Mouse (Mus musculus) lung, adult 18-20 months (tissue): Measurements from ENCODE around the gene Cap2.

Experiments used
- DNase-seq, 2 experiments: peaks; one replicate each; pipeline ENCODE4 v3.0.0; 2022; ENCODE audit warnings: mixed read lengths in 2 of 2

The Cap2 gene

DNA sequence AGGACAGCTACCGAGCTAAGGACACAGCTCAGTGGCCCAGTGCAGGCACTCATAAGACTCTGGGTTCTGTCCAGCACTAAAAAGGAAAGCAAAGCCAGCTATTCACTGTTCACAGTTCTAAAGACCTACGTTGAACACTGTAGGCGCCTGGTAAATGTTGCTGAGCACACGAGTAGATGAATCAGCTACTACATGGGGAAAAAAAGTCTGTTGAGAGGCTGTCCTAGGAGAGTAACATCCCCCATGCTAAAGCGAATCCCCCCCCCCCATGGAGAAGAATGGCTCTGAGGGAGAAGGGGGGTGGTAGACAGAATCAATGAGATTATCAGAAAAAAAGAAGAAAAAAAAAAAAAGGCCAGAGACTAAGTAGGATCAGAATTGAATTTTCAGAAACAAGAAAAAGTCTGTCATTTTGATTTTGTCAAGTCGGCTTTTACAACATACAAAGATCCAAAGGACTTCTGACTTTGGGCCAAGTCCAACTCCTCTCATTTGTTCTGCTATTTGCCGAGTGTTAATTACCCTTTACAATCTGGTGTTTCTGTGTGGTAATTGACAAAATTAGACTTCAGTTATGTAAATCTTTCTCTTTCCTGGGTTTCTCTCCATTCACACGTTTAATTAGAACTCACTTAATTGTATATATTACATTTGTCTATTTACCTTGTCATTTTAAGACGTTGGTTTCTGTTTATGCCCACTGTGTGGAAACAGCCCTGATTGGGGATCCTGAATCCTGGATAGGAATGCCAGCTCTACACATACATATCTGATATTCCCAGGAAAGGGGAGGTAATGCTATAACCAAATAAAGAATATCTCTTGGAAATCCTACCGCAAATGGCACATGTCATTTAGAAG, 139.2 kb downstream of the Cap2 start:
- no peak for DNase-seq

DNA sequence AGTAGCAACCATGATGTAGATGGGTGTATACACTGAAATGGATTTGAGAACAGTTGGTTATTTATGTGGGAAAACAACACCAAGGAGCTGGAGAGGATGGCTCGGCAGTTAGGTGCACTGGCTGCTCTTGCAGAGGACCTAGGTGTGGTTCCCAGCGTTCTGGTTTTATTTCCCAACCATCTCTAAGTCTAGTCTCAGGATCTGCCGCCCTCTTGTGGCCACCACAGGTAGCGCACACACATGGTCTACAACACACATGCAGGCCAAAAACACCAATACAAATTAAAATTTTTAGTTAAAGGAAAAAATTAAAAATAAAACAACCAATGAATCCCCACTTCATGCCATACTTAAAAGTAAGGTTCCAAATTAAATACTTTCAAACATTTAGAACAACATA, 140.7 kb downstream of the Cap2 start:
- no peak for DNase-seq

DNA sequence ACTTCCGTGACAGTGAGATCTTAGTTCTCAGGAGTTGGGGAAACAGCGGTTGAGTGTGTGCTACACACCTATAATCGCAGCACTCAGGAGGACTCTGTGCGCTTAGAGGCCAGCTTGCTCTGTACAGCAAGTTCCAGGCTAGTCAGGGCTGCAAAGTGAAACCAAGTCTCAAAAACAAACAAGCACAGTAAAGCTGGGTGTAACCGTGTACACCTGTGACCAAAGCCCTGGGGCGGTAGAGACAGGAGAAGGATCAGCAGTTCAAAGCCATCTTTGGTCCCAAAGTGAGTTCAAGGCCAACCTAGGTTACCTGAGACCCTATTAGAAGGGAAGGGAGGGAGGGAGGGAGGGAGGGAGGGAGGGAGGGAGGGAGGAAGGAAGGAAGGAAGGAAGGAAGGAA, 142.5 kb downstream of the Cap2 start:
- no peak for DNase-seq

DNA sequence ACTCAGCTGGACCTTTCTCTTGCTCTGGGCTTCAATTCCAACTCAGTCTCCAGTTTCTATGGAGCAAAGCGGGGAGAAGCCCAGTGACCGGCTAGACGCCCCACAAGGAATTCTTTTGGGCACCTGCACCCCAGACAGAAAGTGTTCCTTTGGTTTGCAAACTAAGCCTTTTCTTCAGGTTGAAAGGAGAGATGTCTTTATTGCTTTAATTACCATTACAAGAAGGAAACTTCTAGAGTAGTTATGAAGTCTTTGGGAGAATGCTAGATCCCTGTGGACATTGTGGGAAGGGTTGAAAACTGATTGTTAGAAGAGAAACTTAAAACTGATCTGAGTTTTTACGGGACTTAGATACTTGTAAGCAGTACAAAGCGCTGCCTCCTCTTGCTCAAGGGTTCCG, 143.8 kb downstream of the Cap2 start:
- DNase-seq = no peak

DNA sequence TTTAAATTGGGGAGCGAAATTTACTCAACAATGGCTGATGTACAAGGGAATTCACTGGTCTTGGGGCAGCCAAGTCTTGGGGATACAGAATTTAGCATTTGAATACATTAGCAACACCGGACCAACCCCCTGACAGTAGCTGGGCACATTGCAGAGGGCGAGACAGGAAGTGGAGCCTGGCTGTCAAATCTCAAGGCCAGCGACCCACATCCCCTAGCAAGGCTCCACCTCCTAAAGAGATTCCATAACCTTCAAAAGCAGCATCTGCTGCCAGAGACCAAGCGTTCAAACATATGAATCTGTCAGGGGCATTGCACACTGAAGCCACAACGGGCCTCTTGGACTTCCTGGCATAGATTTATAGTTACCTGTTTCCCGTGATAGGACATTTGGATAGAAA, 150.2 kb downstream of the Cap2 start:
- no peak for DNase-seq

DNA sequence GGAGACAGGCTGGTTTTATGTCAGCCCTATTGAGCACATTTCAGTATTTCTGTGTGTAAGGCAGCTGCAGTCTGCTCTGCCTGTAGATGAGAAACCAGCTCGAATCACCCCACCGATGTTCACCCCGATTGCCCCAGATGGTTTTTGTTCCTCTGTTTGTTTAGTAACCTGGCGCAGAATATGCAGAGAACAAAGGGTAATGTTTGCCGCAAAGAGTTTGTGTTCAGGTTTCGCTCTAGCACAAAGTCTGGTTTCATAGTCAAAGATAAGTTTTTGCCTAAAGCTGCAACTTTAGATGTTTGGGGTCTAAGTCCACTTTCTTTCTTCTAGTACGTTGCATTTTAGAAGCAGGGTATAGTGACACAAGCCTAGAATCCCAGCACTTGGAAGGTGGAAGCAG, 151.0 kb downstream of the Cap2 start:
- no peak for DNase-seq

DNA sequence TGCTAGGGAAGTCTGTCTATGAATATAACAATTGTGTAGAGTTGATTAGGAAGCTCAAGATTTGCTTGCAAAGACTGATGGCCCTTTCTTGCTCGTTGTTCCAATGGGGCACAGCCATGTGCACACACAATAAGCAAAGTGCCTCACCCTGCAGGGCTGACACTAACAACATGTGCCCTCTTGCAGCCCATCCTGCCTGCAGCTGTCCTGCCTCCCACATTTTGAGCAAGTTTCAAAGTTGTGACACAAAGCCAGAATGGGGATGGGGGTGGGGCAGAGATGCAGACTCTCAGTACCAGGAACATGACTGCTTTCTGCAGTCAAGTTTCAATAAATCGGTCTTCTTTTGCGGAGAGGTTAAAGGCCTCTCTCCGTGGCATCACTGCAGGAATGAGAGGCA, 152.0 kb downstream of the Cap2 start:
- DNase-seq = no peak

DNA sequence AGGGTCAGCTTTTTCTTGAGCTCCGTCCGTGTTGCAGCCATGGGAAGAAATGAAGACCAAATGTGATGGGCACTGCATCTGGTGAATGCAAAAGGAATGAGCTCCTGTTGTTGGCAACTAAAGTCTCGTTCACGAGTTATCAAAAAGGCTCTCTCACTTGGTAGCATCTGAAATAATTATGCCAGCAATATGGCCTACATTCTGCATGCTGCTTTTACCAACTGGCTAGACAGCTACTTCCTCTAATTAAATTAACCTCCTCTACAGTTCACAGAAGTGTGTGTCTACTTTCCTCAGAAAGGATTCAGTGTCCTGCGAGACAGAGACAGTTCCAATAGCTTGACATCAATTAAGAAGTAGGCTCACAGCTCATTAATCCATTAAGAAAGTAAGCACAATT, 152.9 kb downstream of the Cap2 start:
- DNase-seq = no peak

DNA sequence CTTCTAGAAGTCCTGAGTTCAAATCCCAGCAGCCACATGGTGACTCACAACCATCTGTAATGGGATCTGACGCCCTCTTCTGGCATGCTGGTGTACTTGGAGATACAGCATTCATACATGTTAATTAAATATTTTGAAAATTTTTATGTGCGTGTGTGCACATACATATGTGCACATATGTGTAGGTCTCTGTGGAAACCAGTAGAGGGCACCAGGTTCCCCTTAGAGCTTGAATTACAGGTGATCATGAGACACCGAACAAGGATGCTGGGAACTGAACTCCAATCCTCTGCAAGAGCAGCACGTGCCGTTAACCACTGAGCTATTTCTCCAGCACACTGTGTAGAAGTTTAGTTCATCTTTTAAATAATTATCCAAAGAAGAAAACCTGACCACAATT, 157.6 kb downstream of the Cap2 start:
- DNase-seq = no peak

DNA sequence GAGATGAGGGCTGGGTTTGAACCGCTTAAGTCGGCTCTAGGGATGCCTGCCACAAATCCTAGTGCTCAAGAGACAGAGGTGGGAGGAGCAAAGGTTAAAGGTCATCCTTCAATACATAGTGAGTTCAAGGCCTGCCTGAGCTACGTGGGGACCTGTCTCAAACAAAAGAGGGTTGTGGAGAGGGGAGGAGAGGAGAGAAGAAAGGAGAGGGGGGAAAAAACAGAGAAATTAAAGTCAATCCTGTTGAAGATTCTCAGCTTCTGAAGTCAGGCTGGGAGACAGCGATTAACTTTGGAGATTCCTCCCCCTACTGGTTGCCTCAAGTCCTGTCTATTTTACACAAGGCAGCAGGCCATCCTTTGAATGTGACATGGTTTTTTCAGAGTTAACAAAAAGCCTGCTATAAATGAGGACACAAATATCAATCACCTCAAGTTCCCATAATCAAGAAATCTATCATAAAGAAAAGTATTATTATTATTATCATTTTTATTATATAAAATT, 161.9 kb downstream of the Cap2 start:
- no peak for DNase-seq

DNA sequence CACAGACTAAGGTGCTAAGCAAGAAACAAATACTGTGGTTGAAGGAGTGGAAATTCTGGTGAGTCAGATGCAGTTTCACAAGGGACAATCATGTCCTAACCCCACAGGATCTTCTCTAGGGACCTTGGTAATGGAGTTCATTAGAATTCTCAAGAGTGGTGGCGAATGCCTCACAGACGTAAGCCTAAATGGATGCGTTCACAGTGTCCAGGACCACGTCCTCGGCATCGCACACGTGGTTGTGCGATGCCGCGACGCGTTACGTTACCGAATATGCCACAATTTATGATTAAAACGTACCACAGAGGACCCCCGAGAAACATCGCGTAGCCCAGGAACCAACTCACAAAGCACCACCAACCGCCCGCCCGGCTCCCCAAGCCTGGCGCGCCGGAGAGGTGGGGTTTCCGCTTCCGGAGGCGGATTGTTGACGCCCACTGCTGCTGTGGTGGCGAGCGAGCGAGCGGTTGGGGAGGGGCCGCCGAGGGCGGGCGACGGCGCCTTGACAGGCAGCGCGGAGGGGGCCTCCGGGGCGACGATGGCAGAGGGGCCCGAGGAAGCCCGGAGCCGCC, 167.5 kb downstream of the Cap2 start, which contains the start of gene Fam8a1:
TSS of gene Fam8a1 (plus strand) at position 475 of the 572 bp plus-strand sequence.
- peak; percentile 88 to 89 for DNase-seq

DNA sequence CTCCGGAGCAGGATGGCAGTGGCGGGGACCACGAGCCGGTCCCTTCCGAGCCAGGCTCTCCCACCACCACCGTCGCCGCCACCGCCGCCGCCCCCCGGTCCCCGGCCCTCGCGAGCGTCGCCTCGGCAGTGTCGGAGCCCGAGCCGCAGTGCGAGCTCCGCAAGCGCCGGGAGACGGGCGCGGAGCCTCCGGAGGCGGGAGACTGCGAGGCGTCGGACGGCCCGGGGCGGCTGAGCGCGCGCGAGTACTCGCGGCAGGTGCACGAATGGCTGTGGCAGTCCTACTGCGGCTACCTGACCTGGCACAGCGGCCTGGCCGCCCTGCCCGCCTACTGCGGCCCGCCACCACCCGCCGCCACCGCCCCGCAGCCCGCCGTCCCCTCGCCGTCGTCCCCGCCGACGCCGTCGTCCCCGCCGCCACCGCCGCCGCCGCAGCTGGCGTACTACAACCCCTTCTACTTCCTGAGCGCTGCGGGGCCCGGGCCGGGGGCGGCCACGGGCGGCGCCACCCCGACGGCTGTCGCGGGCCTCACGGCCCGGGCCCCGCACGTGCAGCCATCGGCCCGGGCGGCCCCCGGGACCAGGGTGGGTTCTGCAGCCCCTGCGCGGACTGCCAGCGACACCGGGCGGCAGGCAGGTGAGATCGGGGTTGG, 168.1 kb downstream of the Cap2 start:
- DNase-seq = peak; percentile 12 to 16

DNA sequence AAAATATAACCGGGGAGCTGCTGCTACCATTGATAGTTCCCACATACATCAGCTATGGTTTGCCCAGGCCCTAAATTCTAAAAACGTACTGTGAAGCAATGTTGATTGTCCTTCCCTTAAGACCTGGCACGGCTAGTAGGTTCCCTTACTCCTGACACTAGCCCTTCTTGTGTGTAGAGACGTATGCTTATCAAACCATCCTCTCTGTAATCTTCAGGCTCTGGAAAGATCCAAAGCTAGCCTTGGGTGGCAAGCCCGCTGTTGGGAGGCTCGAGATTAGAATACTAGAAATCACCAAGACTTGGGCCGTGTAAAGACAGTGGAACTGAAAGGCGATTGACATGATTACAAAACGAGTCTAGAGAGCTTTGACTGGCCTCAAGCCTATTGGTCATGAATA, 168.9 kb downstream of the Cap2 start:
- no peak for DNase-seq

DNA sequence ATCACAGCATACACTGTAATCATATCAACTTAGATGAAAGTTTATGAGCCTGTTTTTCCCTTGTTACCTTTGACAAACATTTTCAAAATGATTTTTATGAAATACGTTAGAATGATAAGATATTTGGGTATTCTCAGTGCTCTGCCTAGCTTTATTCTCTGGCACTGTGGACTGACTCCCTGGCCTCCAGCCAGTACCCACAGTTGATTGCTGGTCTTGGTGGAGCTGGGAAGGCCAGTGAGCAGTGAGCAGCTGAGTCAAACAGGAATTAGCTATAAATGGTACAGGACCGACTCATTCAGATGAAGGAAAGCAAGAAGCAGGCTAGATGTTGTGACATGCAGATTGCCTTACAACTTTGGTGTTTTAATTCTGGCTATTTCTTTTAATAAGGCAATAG, 173.0 kb downstream of the Cap2 start:
- DNase-seq = no peak

DNA sequence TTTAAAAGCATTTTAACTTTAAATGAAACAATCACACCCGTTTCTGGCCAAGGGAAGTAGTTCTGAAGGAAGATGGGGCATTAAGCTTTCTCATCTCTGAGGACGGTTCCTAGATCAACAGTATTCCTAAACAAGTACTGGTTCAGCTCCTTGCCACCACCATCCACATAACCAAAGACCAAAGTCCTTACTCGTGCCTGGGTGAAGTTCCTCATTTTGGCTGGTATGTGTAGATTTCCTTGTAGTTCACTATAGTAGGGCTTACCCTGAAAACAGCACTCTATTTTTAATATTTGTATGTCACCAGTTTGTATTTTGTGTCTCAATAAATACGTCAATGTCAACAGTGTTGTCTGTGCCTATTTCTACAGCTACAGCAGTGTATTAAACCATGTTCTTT, 176.1 kb downstream of the Cap2 start:
- no peak for DNase-seq

DNA sequence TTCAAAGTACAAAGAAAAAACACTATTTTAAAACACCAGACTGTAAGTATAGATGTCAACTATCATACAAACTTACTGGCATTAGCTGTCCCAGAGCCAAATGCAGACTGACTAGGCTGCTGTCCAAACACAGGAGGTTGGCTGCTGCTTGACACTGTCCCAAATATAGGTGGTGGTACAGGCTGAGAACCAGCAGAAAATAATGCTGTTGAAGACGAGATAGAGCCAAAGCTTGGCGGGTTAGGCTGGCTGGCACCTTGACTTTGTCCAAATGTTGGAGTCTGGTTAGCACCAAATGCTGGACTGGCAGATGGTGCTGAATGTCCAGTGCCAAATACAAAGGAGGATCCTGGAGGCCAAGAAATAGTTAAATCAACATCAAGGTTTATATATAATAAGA, 181.3 kb downstream of the Cap2 start:
- DNase-seq = no peak

DNA sequence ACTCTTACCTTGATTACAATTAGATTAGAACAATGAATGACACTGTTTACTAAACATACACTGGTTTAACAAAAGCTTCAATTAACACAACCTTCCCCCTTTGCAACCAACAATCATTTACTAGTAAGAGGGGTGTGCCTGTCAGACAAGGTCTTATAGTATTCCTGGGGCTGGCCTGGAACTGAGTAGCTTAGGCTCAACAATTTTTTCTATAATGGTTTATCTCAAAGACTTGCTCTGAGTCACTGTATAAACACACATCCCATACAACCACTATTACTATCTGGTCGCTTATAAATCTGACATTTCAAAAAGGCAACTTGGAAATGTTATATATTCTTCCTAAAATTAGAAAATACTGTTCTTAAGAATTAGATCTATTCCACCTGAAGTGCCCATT, 181.7 kb downstream of the Cap2 start:
- DNase-seq = no peak

DNA sequence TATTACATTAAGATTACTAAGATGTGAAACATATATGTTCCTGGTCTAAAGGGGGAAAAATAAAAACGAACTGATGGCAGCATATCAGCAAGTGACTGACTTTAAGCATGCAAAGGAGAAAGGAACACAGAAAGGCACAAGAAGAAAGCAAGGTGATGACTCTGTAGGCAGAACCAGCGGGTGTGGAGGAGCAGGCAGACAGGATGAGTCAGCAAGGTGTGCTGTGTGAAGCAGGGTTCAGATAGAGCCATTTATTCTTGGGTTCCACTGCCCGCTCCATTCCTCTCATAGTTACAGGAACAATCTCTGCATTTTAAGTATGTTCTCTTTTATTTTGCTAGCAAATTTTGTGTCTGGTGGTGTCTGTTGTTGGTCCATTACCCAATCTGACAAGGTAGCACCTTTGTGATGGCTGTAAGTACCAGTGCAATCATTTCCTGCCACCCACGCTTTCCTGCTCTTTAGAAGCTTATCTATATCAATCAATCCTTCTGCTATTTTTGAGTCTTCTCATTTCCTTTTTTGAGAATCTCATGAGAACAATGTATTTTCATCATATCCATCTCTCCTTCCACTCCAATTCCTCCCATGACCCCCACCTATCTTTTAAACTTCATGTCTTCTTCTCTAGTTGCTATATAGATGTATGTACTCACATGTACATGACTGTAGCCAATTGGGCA, 189.1 kb downstream of the Cap2 start:
- no peak for DNase-seq

DNA sequence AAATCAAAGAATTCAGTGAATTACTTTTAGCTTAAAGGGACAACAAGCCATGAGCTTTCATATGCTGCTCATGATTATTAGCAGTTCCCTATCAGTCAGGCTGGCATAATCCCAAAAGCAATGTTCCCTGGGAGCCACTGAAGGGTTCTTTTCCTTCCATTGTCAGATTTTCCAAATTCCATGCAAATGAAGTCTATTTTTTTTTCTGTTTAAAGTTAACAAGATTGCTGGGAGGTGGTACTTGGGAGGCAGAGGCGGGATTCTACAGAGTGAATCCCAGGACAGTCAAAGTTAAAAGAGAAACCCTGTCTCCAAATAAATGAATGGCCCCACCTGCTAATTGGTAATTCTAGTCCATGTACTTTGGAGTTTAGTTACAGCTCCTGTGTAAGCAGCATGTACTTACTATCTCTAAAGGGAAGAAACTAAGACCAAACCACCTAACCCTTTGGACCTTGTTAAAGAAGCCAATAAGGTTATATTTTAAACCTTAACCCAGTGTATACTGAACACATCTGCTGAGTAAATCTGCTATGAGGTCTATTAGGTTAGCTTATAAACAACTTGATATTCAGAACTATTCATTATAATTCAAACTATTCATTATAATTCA, 193.8 kb downstream of the Cap2 start:
- DNase-seq = peak; percentile 6 to 32

DNA sequence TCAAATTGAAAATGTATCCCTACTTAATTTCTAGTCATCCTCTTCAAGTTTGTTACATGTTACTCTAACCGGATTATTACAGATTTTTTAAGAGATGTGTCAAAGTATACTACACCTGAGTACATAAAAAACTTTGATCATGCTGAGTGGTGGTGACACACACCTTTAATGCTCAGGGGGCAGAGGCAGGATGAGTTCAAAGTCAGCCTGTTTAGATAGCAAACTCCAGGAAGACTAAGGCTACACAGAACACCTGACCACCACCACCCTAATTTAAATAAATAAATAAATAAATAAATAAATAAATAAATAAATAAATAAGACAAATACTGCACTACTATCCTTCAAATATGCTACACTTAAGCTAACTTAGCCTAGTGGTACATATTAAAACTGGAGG, 194.3 kb downstream of the Cap2 start:
- no peak for DNase-seq

DNA sequence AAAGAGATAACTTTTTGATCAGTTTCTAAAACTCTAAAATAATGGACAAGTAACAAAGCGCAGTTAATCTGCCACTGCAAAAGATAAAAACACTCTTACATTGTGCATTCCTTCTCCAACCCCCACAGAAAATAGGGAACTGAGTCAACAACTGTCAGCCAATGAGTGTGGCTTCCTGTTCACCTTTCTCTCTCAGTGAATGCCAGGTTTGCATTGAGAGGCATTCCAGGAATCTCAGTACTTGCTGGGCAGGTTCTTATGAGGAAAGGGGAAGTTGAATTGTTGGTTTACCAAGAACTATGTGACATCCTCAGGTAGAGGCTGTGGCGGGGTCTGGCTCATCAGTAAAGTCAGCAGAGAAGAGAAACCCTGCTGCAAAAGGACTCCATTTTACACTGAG, 195.1 kb downstream of the Cap2 start:
- DNase-seq = peak; percentile 47 to 68

DNA sequence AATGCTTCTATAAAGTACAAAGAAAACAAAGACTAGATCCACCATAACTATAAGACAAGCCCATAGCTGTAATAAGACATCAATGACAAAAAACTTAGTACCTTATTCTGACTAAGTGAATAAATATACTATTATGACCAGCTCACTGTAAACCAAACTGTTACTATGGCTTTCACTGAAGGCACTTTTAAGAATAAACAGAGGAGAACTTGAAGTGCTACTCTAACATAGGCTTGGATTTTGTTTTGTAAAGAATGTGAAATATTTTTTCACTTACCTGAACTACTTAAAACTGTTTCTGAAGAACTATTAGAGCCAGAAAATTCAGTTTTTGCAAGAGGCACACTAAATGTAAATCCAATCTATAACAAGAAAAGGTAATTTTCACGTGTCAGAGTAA, 197.7 kb downstream of the Cap2 start:
- no peak for DNase-seq
